Mouse (Mus musculus): Measurements from ENCODE around the gene Il4i1. TPM values are rescaled to one million over a fixed set of nuclear protein-coding genes. Genes with fewer than 3 reads are reported as not detected.
A peak's percentile ranks its signal among the peaks of the same experiment; 100 is the strongest.

Il4i1 gene
- polyA plus RNA-seq, 1 experiment = 71.7 TPM

DNA sequence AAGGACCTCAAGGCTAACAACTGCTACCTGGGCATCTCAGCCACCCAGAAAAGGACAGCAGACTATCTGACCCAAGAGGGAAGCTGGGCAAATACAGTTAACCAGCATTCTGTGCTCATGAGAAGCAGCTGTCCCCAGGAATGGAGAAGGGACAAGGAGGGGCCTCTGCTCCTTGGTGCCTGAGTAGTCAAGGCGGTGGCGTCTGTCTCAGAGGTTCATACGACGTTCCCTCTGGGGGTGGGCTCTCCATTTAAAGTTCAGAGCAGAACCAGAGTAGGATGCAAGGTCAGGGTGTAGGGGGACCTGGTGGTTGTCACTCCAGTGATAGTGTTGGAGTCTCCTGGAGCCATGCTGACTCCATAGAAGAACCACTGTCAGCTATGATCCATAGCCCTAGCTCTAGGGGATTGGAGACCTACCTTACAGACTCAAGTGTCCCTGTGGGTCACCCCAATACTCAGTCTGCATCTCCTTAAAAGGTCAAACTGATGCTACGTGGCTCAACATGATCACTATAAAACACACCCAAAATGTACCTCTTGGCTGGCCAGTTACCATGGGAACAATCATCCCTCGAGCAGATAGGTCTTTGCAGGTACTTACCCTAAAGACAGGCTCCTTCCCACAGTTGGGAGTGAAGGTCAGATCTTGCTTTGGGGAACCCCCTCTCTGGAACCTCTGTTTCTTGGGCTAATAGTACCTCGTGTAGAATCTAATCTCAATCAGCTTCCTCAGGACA lies 5.2 kb upstream of the Il4i1 start:
- Histone ChIP-seq H3K27me3 (ENCODE audit: control insufficient read depth, insufficient read depth, low read length) (no peaks in the 10 kb centered on the region), H3K4me3 (ENCODE audit: control insufficient read depth, insufficient read depth, low read length) (no peak overlapping the region), H3K4me1 (replicated peaks; ENCODE audit: control insufficient read depth, insufficient read depth, low read length) (peaks cover 4% of the 10 kb centered on the region), H3K36me3 (ENCODE audit: control insufficient read depth, insufficient read depth, low read length) (no peaks in the 10 kb centered on the region), H3K27ac (ENCODE audit: control insufficient read depth, insufficient read depth, low read length) (no peak overlapping the region)
- WGBS = 94% methylated on average over 7 of the region's 7 CpGs
- DNase-seq = no peak
- TF ChIP-seq POLR2A (IDR thresholded peaks at IDR 0.05; ENCODE audit: control insufficient read depth, extremely low read depth, insufficient read depth, low read length, poor library complexity) = no peak
- TF ChIP-seq CTCF (IDR thresholded peaks at IDR 0.05; ENCODE audit: borderline replicate concordance, control insufficient read depth, extremely low read depth, insufficient read depth, low read length, poor library complexity) = no peak

DNA sequence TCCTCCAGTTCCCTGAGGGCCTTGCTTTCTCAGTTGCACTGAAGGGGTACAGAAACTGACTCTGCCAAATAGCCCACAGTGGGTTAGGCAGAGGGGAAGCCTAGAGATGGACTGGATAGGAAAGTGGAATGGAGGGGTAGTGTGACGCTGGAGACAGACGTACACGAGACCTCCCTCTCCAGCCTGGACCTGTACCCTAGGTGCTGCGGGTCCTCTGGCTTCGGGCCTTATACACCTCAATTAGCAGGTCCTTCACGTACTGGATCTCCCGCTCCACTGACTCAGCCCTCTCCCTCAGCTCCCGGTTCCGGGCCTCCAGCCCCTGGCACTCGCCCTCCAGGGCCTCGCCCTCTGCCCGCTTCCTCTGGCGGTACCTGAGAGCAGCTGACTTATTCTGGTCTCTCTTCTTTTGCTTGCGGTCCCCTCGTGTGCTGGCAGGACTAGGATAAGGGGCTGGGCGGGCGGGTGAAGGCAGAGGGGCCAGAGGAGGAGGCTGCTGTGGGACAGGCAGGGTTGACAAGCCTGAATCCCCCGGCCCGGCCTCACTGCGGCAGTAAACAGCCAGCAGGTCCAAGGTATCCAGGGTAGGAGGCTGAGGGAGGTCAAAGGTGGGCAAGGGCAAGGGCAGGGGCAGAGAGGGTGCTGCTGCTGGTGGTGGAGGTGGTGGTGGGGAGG lies 3.4 kb upstream of the Il4i1 start:
- Histone ChIP-seq H3K27ac (ENCODE audit: control insufficient read depth, insufficient read depth, low read length) (no peak overlapping the region), H3K36me3 (ENCODE audit: control insufficient read depth, insufficient read depth, low read length) (no peaks in the 10 kb centered on the region), H3K27me3 (ENCODE audit: control insufficient read depth, insufficient read depth, low read length) (no peaks in the 10 kb centered on the region), H3K4me3 (ENCODE audit: control insufficient read depth, insufficient read depth, low read length) (no peak overlapping the region), H3K4me1 (replicated peaks; ENCODE audit: control insufficient read depth, insufficient read depth, low read length) (peaks cover 10% of the 10 kb centered on the region)
- no peak for DNase-seq
- TF ChIP-seq CTCF (IDR thresholded peaks at IDR 0.05; ENCODE audit: borderline replicate concordance, control insufficient read depth, extremely low read depth, insufficient read depth, low read length, poor library complexity) (no peak), POLR2A (IDR thresholded peaks at IDR 0.05; ENCODE audit: control insufficient read depth, extremely low read depth, insufficient read depth, low read length, poor library complexity) (no peak)
- 97% methylated on average over 20 of the region's 20 CpGs for WGBS

DNA sequence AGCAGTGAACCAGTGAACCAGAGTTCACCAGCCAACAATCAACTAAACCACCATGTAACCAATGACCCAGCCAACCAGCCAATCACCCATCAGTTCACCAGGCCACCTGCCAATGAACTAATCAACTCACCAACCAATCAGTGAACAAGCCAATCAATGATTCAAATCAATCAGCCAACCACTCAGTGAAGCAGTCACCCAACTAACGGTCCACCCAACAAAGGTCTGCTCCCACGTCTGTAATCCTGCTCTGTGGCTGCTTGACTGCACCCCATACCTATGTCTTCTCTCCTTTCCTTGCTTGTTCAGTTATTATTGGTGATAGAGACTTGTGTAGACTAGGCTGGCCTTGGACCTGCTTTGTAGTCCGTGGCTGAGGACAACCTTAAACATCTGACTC lies 2.2 kb upstream of the Il4i1 start:
- DNase-seq = no peak
- Histone ChIP-seq H3K4me1 (replicated peaks; ENCODE audit: control insufficient read depth, insufficient read depth, low read length) (peaks cover 18% of the 10 kb centered on the region), H3K4me3 (ENCODE audit: control insufficient read depth, insufficient read depth, low read length) (no peak overlapping the region), H3K36me3 (ENCODE audit: control insufficient read depth, insufficient read depth, low read length) (no peaks in the 10 kb centered on the region), H3K27me3 (ENCODE audit: control insufficient read depth, insufficient read depth, low read length) (no peaks in the 10 kb centered on the region), H3K27ac (ENCODE audit: control insufficient read depth, insufficient read depth, low read length) (no peak overlapping the region)
- TF ChIP-seq POLR2A (IDR thresholded peaks at IDR 0.05; ENCODE audit: control insufficient read depth, extremely low read depth, insufficient read depth, low read length, poor library complexity) (no peak), CTCF (IDR thresholded peaks at IDR 0.05; ENCODE audit: borderline replicate concordance, control insufficient read depth, extremely low read depth, insufficient read depth, low read length, poor library complexity) (no peak)
- WGBS = 95% methylated on average over 3 of the region's 3 CpGs

DNA sequence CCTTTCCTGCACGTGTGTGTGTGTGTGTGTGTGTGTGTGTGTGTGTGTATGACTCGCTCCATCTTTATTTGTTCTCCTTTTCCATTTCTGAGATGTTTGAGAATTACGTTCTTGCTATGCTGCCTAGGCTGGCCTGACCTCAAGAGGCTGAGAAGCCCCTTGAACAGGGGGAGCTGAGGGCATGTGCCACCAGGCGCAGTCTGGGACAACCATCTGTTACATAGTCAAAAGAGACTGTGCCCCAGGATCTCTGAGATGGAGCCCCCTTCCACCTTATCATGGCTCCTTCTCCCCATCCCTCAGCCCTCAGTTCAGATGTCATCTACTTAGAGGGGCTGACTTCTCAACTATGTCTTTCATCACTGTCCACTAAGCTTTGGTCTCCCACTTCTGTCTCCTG lies 1.8 kb upstream of the Il4i1 start:
- Histone ChIP-seq H3K27ac (ENCODE audit: control insufficient read depth, insufficient read depth, low read length) (no peak overlapping the region), H3K4me1 (replicated peaks; ENCODE audit: control insufficient read depth, insufficient read depth, low read length) (peaks cover 20% of the 10 kb centered on the region), H3K36me3 (ENCODE audit: control insufficient read depth, insufficient read depth, low read length) (no peaks in the 10 kb centered on the region), H3K4me3 (ENCODE audit: control insufficient read depth, insufficient read depth, low read length) (no peak overlapping the region), H3K27me3 (ENCODE audit: control insufficient read depth, insufficient read depth, low read length) (no peaks in the 10 kb centered on the region)
- peak; percentile 1 for DNase-seq
- TF ChIP-seq CTCF (IDR thresholded peaks at IDR 0.05; ENCODE audit: borderline replicate concordance, control insufficient read depth, extremely low read depth, insufficient read depth, low read length, poor library complexity) (no peak), POLR2A (IDR thresholded peaks at IDR 0.05; ENCODE audit: control insufficient read depth, extremely low read depth, insufficient read depth, low read length, poor library complexity) (no peak)
- 91% methylated on average over 4 of the region's 4 CpGs for WGBS

DNA sequence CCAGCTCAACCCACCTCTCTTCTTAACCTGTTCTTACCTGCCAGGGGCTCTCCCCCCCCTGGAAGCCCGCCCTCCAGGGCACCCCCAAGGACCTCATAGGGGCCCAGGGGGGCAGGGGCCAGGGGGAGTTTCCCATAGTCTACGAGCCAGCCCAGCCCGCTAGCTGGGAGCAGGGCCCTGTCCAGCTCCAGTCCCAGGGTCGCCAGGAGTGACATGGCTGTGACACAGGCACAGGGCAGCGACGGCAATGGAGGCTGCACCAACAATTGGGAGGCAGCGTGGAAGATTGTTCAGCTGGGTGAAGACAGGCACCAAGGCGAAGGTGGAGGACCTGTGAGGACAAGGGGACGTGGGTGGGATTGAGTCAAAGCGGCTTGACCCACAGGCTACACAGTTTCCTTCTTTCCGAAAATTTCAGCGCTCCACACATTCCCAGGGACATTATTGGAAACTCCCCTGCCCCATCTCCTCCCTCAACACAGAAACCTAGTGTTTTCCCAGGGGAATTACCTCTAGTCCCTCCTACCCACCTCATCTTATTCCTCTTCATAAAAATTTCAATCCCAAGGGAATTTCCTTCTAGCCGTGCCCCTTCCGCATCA lies 1.1 kb upstream of the Il4i1 start:
- WGBS = 75% methylated on average over 14 of the region's 14 CpGs
- Histone ChIP-seq H3K36me3 (ENCODE audit: control insufficient read depth, insufficient read depth, low read length) (no peaks in the 10 kb centered on the region), H3K27ac (ENCODE audit: control insufficient read depth, insufficient read depth, low read length) (no peak overlapping the region), H3K4me3 (ENCODE audit: control insufficient read depth, insufficient read depth, low read length) (no peak overlapping the region), H3K4me1 (replicated peaks; ENCODE audit: control insufficient read depth, insufficient read depth, low read length) (peaks cover 24% of the 10 kb centered on the region), H3K27me3 (ENCODE audit: control insufficient read depth, insufficient read depth, low read length) (no peaks in the 10 kb centered on the region)
- DNase-seq = peak; percentile 29
- TF ChIP-seq CTCF (IDR thresholded peaks at IDR 0.05; ENCODE audit: borderline replicate concordance, control insufficient read depth, extremely low read depth, insufficient read depth, low read length, poor library complexity) = no peak
- no peak for TF ChIP-seq POLR2A (IDR thresholded peaks at IDR 0.05; ENCODE audit: control insufficient read depth, extremely low read depth, insufficient read depth, low read length, poor library complexity)

DNA sequence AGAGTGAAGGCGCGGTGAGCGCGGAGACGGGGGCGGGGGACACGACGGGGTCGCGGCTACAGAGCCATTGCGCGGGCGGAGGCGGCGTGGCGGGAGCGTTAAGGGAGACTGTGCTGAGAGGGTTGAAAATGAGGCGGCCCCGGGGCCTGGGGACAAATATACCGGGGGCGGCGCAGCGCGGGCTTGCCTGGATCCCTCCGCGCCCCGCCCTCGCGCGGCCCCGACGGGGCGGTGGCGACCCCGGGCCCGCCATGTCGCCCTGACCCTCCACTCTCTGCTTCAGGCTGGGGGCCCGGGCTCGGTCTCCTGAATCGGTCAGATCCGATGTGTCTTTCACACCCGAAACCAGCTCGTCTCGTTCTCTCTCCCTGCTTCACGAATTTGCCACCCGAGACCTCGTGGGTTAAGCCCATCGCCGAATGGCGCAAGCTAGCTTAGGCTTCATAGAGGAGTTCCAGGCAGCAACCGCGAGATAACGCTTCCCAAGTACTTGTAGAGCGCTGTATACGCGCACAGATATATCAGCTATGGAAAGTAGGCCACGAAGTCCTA lies 359 bp downstream of the Il4i1 start, which contains the start of gene Atf5:
TSS of gene Atf5 (minus strand) at position 189 of the 552 bp plus-strand sequence.
- WGBS = under 1% methylated on average over 52 of the region's 57 CpGs
- H3K27me3 ChIP-seq (ENCODE audit: control insufficient read depth, insufficient read depth, low read length) = no peaks in the 10 kb centered on the region
- TF ChIP-seq CTCF (IDR thresholded peaks at IDR 0.05; ENCODE audit: borderline replicate concordance, control insufficient read depth, extremely low read depth, insufficient read depth, low read length, poor library complexity) (no peak), POLR2A (IDR thresholded peaks at IDR 0.05; ENCODE audit: control insufficient read depth, extremely low read depth, insufficient read depth, low read length, poor library complexity) (peak; percentile 5; the same call in 1 of the 2 replicates)
- no peak for DNase-seq
- peak within 1 kb of the TSS; percentile 89 for H3K4me3 ChIP-seq (ENCODE audit: control insufficient read depth, insufficient read depth, low read length)
- H3K4me1 ChIP-seq (replicated peaks; ENCODE audit: control insufficient read depth, insufficient read depth, low read length) = peaks cover 24% of the 10 kb centered on the region
- H3K27ac ChIP-seq (ENCODE audit: control insufficient read depth, insufficient read depth, low read length) = peak within 1 kb of the TSS; percentile 76
- no peaks in the 10 kb centered on the region for H3K36me3 ChIP-seq (ENCODE audit: control insufficient read depth, insufficient read depth, low read length)
